Mouse (Mus musculus): ENCODE data around the gene Unc13c. TPM values are rescaled to one million over a fixed set of nuclear protein-coding genes. Genes with fewer than 3 reads are reported as not detected.

Gene Unc13c
- polyA plus RNA-seq, 1 experiment from 2014 or later = 0.92 TPM

GRCm38 (mm10) chr9:73649088-73649487 is 319.7 kb downstream of the Unc13c start:
- TF ChIP-seq EP300 (optimal IDR thresholded peaks at IDR 0.05) (no peak), CTCF (IDR thresholded peaks at IDR 0.05; ENCODE audit: low read depth) (no peak)
- DNase-seq (ENCODE audit: low spot score) (no peak), ATAC-seq (ENCODE audit: low FRiP score, low TSS enrichment) (no peak)
- WGBS = 88% methylated on average over 1 of the region's 1 CpGs
- Histone ChIP-seq H3K9ac (ENCODE audit: low read length) (no peak overlapping the region), H3K4me2 (replicated peaks; ENCODE audit: low read depth) (no peak overlapping the region), H3K4me3 (ENCODE audit: low read depth, low read length) (no peak overlapping the region), H3K27me3 (ENCODE audit: control insufficient read depth, insufficient read depth, low read length) (no peaks in the 10 kb centered on the region), H3K27ac (replicated peaks) (no peak overlapping the region), H3K36me3 (ENCODE audit: control insufficient read depth, insufficient read depth, low read length) (no peaks in the 10 kb centered on the region), H3K4me1 (replicated peaks; ENCODE audit: control insufficient read depth, insufficient read depth) (no peaks in the 10 kb centered on the region), H3K9me3 (ENCODE audit: control insufficient read depth, low read length) (no peaks in the 10 kb centered on the region)

- Histone ChIP-seq H3K9me3 (ENCODE audit: control insufficient read depth, low read length) (no peaks in the 10 kb centered on the region), H3K4me1 (replicated peaks; ENCODE audit: control insufficient read depth, insufficient read depth) (no peaks in the 10 kb centered on the region), H3K27ac (replicated peaks) (no peak overlapping the region), H3K36me3 (ENCODE audit: control insufficient read depth, insufficient read depth, low read length) (no peaks in the 10 kb centered on the region), H3K27me3 (ENCODE audit: control insufficient read depth, insufficient read depth, low read length) (no peaks in the 10 kb centered on the region), H3K9ac (ENCODE audit: low read length) (no peak overlapping the region), H3K4me2 (replicated peaks; ENCODE audit: low read depth) (no peak overlapping the region), H3K4me3 (ENCODE audit: low read depth, low read length) (no peak overlapping the region)
- DNase-seq (ENCODE audit: low spot score) (no peak), ATAC-seq (ENCODE audit: low FRiP score, low TSS enrichment) (no peak)
- TF ChIP-seq EP300 (optimal IDR thresholded peaks at IDR 0.05) (no peak), CTCF (IDR thresholded peaks at IDR 0.05; ENCODE audit: low read depth) (peak; percentile 46)
- WGBS = 81% methylated on average over 1 of the region's 1 CpGs
These were observed 330.6 kb downstream of the Unc13c start for GRCm38 (mm10) chr9:73638119-73638518.

- ATAC-seq (ENCODE audit: low FRiP score, low TSS enrichment) (no peak), DNase-seq (ENCODE audit: low spot score) (no peak)
- Histone ChIP-seq H3K4me2 (replicated peaks; ENCODE audit: low read depth) (no peak overlapping the region), H3K36me3 (ENCODE audit: control insufficient read depth, insufficient read depth, low read length) (no peaks in the 10 kb centered on the region), H3K27me3 (ENCODE audit: control insufficient read depth, insufficient read depth, low read length) (no peaks in the 10 kb centered on the region), H3K4me1 (replicated peaks; ENCODE audit: control insufficient read depth, insufficient read depth) (no peaks in the 10 kb centered on the region), H3K27ac (replicated peaks) (no peak overlapping the region), H3K4me3 (ENCODE audit: low read depth, low read length) (no peak overlapping the region), H3K9me3 (ENCODE audit: control insufficient read depth, low read length) (no peaks in the 10 kb centered on the region), H3K9ac (ENCODE audit: low read length) (no peak overlapping the region)
- TF ChIP-seq CTCF (IDR thresholded peaks at IDR 0.05; ENCODE audit: low read depth) = no peak
- TF ChIP-seq EP300 (optimal IDR thresholded peaks at IDR 0.05) = no peak
- WGBS = 79% methylated on average over 1 of the region's 1 CpGs
These were observed 343.6 kb downstream of the Unc13c start for GRCm38 (mm10) chr9:73625171-73625570.

- no peak overlapping the region for H3K27ac ChIP-seq (replicated peaks)
- H3K36me3 ChIP-seq (ENCODE audit: control insufficient read depth, insufficient read depth, low read length) = no peaks in the 10 kb centered on the region
- whole genome bisulfite sequencing = 44% methylated on average over 4 of the region's 4 CpGs
- no peak overlapping the region for H3K4me3 ChIP-seq (ENCODE audit: low read depth, low read length)
- H3K4me1 ChIP-seq (replicated peaks; ENCODE audit: control insufficient read depth, insufficient read depth) = no peaks in the 10 kb centered on the region
- no peak overlapping the region for H3K4me2 ChIP-seq (replicated peaks; ENCODE audit: low read depth)
- no peak for TF ChIP-seq EP300 (optimal IDR thresholded peaks at IDR 0.05)
- no peaks in the 10 kb centered on the region for H3K27me3 ChIP-seq (ENCODE audit: control insufficient read depth, insufficient read depth, low read length)
- no peak for DNase-seq (ENCODE audit: low spot score)
- ATAC-seq (ENCODE audit: low FRiP score, low TSS enrichment) = no peak
- H3K9me3 ChIP-seq (ENCODE audit: control insufficient read depth, low read length) = no peaks in the 10 kb centered on the region
- H3K9ac ChIP-seq (ENCODE audit: low read length) = no peak overlapping the region
These were observed 355.9 kb downstream of the Unc13c start for GRCm38 (mm10) chr9:73612896-73613295.

- ATAC-seq (ENCODE audit: low FRiP score, low TSS enrichment) = no peak
- TF ChIP-seq CTCF (IDR thresholded peaks at IDR 0.05; ENCODE audit: low read depth) (no peak), EP300 (optimal IDR thresholded peaks at IDR 0.05) (no peak)
- Histone ChIP-seq H3K36me3 (ENCODE audit: control insufficient read depth, insufficient read depth, low read length) (no peaks in the 10 kb centered on the region), H3K4me3 (ENCODE audit: low read depth, low read length) (no peak overlapping the region), H3K4me2 (replicated peaks; ENCODE audit: low read depth) (no peak overlapping the region), H3K9ac (ENCODE audit: low read length) (no peak overlapping the region), H3K9me3 (ENCODE audit: control insufficient read depth, low read length) (no peaks in the 10 kb centered on the region), H3K4me1 (replicated peaks; ENCODE audit: control insufficient read depth, insufficient read depth) (no peaks in the 10 kb centered on the region), H3K27ac (replicated peaks) (no peak overlapping the region), H3K27me3 (ENCODE audit: control insufficient read depth, insufficient read depth, low read length) (no peaks in the 10 kb centered on the region)
- 66% methylated on average over 1 of the region's 1 CpGs for WGBS
- no peak for DNase-seq (ENCODE audit: low spot score)
These were observed 364.8 kb downstream of the Unc13c start for GRCm38 (mm10) chr9:73603921-73604320.

GRCm38 (mm10) chr9:73565558-73565957 is 403.2 kb downstream of the Unc13c start:
- Histone ChIP-seq H3K27ac (replicated peaks) (no peak overlapping the region), H3K36me3 (ENCODE audit: control insufficient read depth, insufficient read depth, low read length) (no peaks in the 10 kb centered on the region), H3K4me3 (ENCODE audit: low read depth, low read length) (no peak overlapping the region), H3K4me1 (replicated peaks; ENCODE audit: control insufficient read depth, insufficient read depth) (no peaks in the 10 kb centered on the region), H3K9me3 (ENCODE audit: control insufficient read depth, low read length) (no peaks in the 10 kb centered on the region), H3K9ac (ENCODE audit: low read length) (no peak overlapping the region), H3K4me2 (replicated peaks; ENCODE audit: low read depth) (no peak overlapping the region), H3K27me3 (ENCODE audit: control insufficient read depth, insufficient read depth, low read length) (no peaks in the 10 kb centered on the region)
- TF ChIP-seq EP300 (optimal IDR thresholded peaks at IDR 0.05) (no peak), CTCF (IDR thresholded peaks at IDR 0.05; ENCODE audit: low read depth) (no peak)
- DNase-seq (ENCODE audit: low spot score) = no peak
- WGBS = 56% methylated on average over 4 of the region's 4 CpGs
- ATAC-seq (ENCODE audit: low FRiP score, low TSS enrichment) = no peak

Measured in stomach, postnatal 0 days (tissue).